Mouse (Mus musculus) bone marrow macrophage, adult 2 months (primary cell): Measurements from ENCODE around the gene Nenf.

Source experiments
- CTCF ChIP-seq: IDR thresholded peaks from 2 replicates; pipeline ENCODE4 v1.5.1; 2012; ENCODE audit warnings: low read depth, mild to moderate bottlenecking, low read length, moderate library complexity
- POLR2A ChIP-seq: IDR thresholded peaks from 2 replicates; pipeline ENCODE4 v1.6.1; 2012; ENCODE audit warnings: mild to moderate bottlenecking, low read depth, low read length, borderline replicate concordance

DNA sequence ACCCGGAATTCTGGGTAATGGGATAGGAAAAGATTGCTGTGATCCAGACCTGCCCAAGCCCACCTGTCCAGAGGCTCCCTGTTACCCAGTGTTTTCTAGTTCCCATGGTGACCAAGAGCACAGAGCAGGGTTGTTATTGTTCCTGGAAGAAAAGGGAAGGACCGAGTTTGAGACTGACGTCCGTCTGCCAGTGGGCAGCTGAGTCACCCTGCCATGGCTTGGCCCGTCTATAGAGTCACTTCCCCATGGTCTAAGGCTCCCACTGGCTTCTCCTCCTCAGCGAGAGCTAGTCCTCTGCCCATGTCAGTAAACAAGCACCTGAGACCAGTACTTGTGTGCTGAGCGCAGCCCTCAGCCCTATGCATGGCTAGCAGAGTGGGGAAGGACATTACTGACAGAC is 36.8 kb downstream of the Nenf start:
- TF ChIP-seq CTCF = no peak
- TF ChIP-seq POLR2A = no peak
